Mouse (Mus musculus): Measurements from ENCODE around the gene AC140267.1. TPM values are rescaled to one million over a fixed set of nuclear protein-coding genes. Genes with fewer than 3 reads are reported as not detected.

The AC140267.1 gene
- polyA plus RNA-seq, 1 experiment, result not detected

DNA sequence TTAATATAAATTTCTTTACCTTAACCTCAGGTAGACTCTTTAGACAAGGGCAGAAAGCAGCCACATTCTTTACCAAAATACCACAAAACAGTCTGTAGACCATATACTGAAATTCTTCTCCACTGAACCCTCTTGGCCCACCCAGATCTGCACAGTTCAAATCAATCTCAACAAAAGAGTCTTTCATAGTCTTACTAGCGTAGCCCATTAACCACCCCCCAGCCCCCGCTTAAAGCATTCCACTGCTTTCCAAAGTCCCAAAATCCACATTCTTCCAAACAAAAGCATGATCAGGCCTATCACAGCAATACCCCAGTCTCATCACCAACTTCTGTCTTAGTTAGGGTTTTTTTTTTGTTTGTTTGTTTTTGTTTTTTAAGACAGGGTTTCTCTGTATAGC, 36.1 kb upstream of the AC140267.1 start:
- Histone ChIP-seq H3K4me3 (ENCODE audit: low read depth, low read length) (no peak overlapping the region), H3K36me3 (ENCODE audit: control insufficient read depth, insufficient read depth, low read length, poor library complexity, severe bottlenecking) (no peaks in the 10 kb centered on the region), H3K9me3 (replicated peaks; ENCODE audit: control insufficient read depth, insufficient read depth, low read length, poor library complexity, severe bottlenecking) (no peaks in the 10 kb centered on the region), H3K9ac (ENCODE audit: low read depth, poor library complexity, severe bottlenecking) (no peak overlapping the region), H3K4me1 (ENCODE audit: control insufficient read depth, insufficient read depth, low read length) (no peaks in the 10 kb centered on the region), H3K27ac (ENCODE audit: insufficient read depth, low read length) (no peak overlapping the region), H3K27me3 (ENCODE audit: control insufficient read depth, insufficient read depth, low read length, poor library complexity, severe bottlenecking) (no peaks in the 10 kb centered on the region)
- TF ChIP-seq CTCF (IDR thresholded peaks at IDR 0.05; ENCODE audit: low read depth, low read length), result no peak
- TF ChIP-seq EP300 (IDR thresholded peaks at IDR 0.05; ENCODE audit: insufficient read depth, low read depth, low read length), result no peak
- no peak for TF ChIP-seq POLR2A (IDR thresholded peaks at IDR 0.05; ENCODE audit: insufficient read depth, low read length)

DNA sequence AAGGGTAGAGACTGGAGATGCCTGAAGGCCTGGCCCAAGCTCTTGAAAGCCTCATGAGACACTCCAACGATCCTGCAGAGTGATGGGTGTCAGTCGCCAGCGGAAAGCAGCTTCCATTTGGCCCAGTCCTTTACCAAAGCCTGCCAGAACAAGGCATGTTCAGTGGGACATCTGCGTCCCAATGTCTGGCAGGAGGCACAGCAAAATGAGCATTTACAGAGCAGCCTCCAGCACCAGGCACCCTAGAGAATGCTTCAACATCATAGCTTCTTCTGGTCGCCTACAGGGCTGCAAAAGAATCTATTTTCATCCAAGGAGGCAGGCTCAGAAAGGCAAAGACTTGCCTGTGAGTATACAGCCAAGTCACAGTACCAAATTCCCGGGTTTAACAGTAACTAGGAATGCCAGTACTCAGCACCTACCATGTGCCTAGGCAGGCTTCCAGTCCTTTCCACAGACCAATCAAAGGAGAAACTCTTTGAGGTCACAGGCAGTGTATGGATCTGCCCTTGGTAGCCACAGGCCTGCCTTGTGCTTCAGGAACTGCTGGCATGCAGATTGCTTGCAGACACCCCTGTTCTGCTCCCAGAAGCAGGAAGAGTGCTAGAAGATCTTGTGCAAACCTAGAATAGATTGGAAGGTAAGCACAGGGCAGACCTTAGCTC, 33.4 kb upstream of the AC140267.1 start:
- no peak overlapping the region for H3K27ac ChIP-seq (ENCODE audit: insufficient read depth, low read length)
- TF ChIP-seq POLR2A (IDR thresholded peaks at IDR 0.05; ENCODE audit: insufficient read depth, low read length) (no peak), CTCF (IDR thresholded peaks at IDR 0.05; ENCODE audit: low read depth, low read length) (no peak), EP300 (IDR thresholded peaks at IDR 0.05; ENCODE audit: insufficient read depth, low read depth, low read length) (no peak)
- H3K9ac ChIP-seq (ENCODE audit: low read depth, poor library complexity, severe bottlenecking), result no peak overlapping the region
- H3K27me3 ChIP-seq (ENCODE audit: control insufficient read depth, insufficient read depth, low read length, poor library complexity, severe bottlenecking), result no peaks in the 10 kb centered on the region
- H3K4me1 ChIP-seq (ENCODE audit: control insufficient read depth, insufficient read depth, low read length), result no peaks in the 10 kb centered on the region
- no peaks in the 10 kb centered on the region for H3K9me3 ChIP-seq (replicated peaks; ENCODE audit: control insufficient read depth, insufficient read depth, low read length, poor library complexity, severe bottlenecking)
- no peaks in the 10 kb centered on the region for H3K36me3 ChIP-seq (ENCODE audit: control insufficient read depth, insufficient read depth, low read length, poor library complexity, severe bottlenecking)
- no peak overlapping the region for H3K4me3 ChIP-seq (ENCODE audit: low read depth, low read length)

DNA sequence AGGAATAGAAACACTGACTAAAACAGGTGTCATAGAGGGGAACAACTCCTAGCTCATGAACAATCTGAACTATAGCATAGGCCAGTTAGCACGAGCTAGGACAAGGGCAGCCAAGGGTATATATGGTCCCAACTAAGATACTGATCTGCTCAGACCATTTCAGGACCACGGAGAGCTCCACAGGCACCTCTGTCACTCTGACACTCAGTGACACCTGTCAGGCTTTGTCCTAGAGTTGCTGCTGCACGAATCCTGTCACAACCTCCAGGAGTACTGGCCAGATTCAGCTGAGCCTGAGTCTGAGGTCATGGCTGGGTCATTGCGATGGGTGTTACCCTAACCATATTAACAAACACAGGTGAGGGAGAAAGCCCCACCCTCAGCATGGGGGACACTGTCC, 32.2 kb upstream of the AC140267.1 start:
- no peak overlapping the region for H3K4me3 ChIP-seq (ENCODE audit: low read depth, low read length)
- H3K9me3 ChIP-seq (replicated peaks; ENCODE audit: control insufficient read depth, insufficient read depth, low read length, poor library complexity, severe bottlenecking), result no peaks in the 10 kb centered on the region
- no peak overlapping the region for H3K27ac ChIP-seq (ENCODE audit: insufficient read depth, low read length)
- TF ChIP-seq EP300 (IDR thresholded peaks at IDR 0.05; ENCODE audit: insufficient read depth, low read depth, low read length), result no peak
- no peak for TF ChIP-seq POLR2A (IDR thresholded peaks at IDR 0.05; ENCODE audit: insufficient read depth, low read length)
- no peak for TF ChIP-seq CTCF (IDR thresholded peaks at IDR 0.05; ENCODE audit: low read depth, low read length)
- H3K27me3 ChIP-seq (ENCODE audit: control insufficient read depth, insufficient read depth, low read length, poor library complexity, severe bottlenecking), result no peaks in the 10 kb centered on the region
- no peaks in the 10 kb centered on the region for H3K4me1 ChIP-seq (ENCODE audit: control insufficient read depth, insufficient read depth, low read length)
- no peak overlapping the region for H3K9ac ChIP-seq (ENCODE audit: low read depth, poor library complexity, severe bottlenecking)
- H3K36me3 ChIP-seq (ENCODE audit: control insufficient read depth, insufficient read depth, low read length, poor library complexity, severe bottlenecking), result no peaks in the 10 kb centered on the region

GRCm38 (mm10) chr15:80206057-80206565, 29.5 kb upstream of the AC140267.1 start:
- Histone ChIP-seq H3K9ac (ENCODE audit: low read depth, poor library complexity, severe bottlenecking) (no peak overlapping the region), H3K4me3 (ENCODE audit: low read depth, low read length) (no peak overlapping the region), H3K36me3 (ENCODE audit: control insufficient read depth, insufficient read depth, low read length, poor library complexity, severe bottlenecking) (no peaks in the 10 kb centered on the region), H3K4me1 (ENCODE audit: control insufficient read depth, insufficient read depth, low read length) (no peaks in the 10 kb centered on the region), H3K27me3 (ENCODE audit: control insufficient read depth, insufficient read depth, low read length, poor library complexity, severe bottlenecking) (no peaks in the 10 kb centered on the region), H3K9me3 (replicated peaks; ENCODE audit: control insufficient read depth, insufficient read depth, low read length, poor library complexity, severe bottlenecking) (no peaks in the 10 kb centered on the region), H3K27ac (ENCODE audit: insufficient read depth, low read length) (no peak overlapping the region)
- TF ChIP-seq CTCF (IDR thresholded peaks at IDR 0.05; ENCODE audit: low read depth, low read length), result no peak
- no peak for TF ChIP-seq POLR2A (IDR thresholded peaks at IDR 0.05; ENCODE audit: insufficient read depth, low read length)
- no peak for TF ChIP-seq EP300 (IDR thresholded peaks at IDR 0.05; ENCODE audit: insufficient read depth, low read depth, low read length)

- H3K36me3 ChIP-seq (ENCODE audit: control insufficient read depth, insufficient read depth, low read length, poor library complexity, severe bottlenecking), result no peaks in the 10 kb centered on the region
- TF ChIP-seq CTCF (IDR thresholded peaks at IDR 0.05; ENCODE audit: low read depth, low read length), result no peak
- TF ChIP-seq POLR2A (IDR thresholded peaks at IDR 0.05; ENCODE audit: insufficient read depth, low read length), result no peak
- TF ChIP-seq EP300 (IDR thresholded peaks at IDR 0.05; ENCODE audit: insufficient read depth, low read depth, low read length), result no peak
- no peak overlapping the region for H3K9ac ChIP-seq (ENCODE audit: low read depth, poor library complexity, severe bottlenecking)
- H3K9me3 ChIP-seq (replicated peaks; ENCODE audit: control insufficient read depth, insufficient read depth, low read length, poor library complexity, severe bottlenecking), result no peaks in the 10 kb centered on the region
- no peak overlapping the region for H3K4me3 ChIP-seq (ENCODE audit: low read depth, low read length)
- H3K27ac ChIP-seq (ENCODE audit: insufficient read depth, low read length), result no peak overlapping the region
- H3K4me1 ChIP-seq (ENCODE audit: control insufficient read depth, insufficient read depth, low read length), result no peaks in the 10 kb centered on the region
- H3K27me3 ChIP-seq (ENCODE audit: control insufficient read depth, insufficient read depth, low read length, poor library complexity, severe bottlenecking), result no peaks in the 10 kb centered on the region
These were observed 27.2 kb upstream of the AC140267.1 start for GRCm38 (mm10) chr15:80208446-80208845.

- no peaks in the 10 kb centered on the region for H3K36me3 ChIP-seq (ENCODE audit: control insufficient read depth, insufficient read depth, low read length, poor library complexity, severe bottlenecking)
- TF ChIP-seq POLR2A (IDR thresholded peaks at IDR 0.05; ENCODE audit: insufficient read depth, low read length) (no peak), CTCF (IDR thresholded peaks at IDR 0.05; ENCODE audit: low read depth, low read length) (no peak), EP300 (IDR thresholded peaks at IDR 0.05; ENCODE audit: insufficient read depth, low read depth, low read length) (no peak)
- H3K27ac ChIP-seq (ENCODE audit: insufficient read depth, low read length), result no peak overlapping the region
- no peak overlapping the region for H3K9ac ChIP-seq (ENCODE audit: low read depth, poor library complexity, severe bottlenecking)
- H3K4me1 ChIP-seq (ENCODE audit: control insufficient read depth, insufficient read depth, low read length), result peaks cover 5% of the 10 kb centered on the region
- no peak overlapping the region for H3K4me3 ChIP-seq (ENCODE audit: low read depth, low read length)
- H3K9me3 ChIP-seq (replicated peaks; ENCODE audit: control insufficient read depth, insufficient read depth, low read length, poor library complexity, severe bottlenecking), result no peaks in the 10 kb centered on the region
- H3K27me3 ChIP-seq (ENCODE audit: control insufficient read depth, insufficient read depth, low read length, poor library complexity, severe bottlenecking), result no peaks in the 10 kb centered on the region
These were observed 21.9 kb upstream of the AC140267.1 start for GRCm38 (mm10) chr15:80213688-80214087.
